Mouse (Mus musculus): ENCODE measurements around the gene Dync1li1. TPM values are rescaled to one million over a fixed set of nuclear protein-coding genes. Genes with fewer than 3 reads are reported as not detected.
"Not testable (repeated sequence)": the region's sequence is repeated elsewhere in the genome, so short reads cannot be mapped to it uniquely, and the experiment has no call there.

Dync1li1 gene
- polyA plus RNA-seq, 1 experiment from 2014 or later, result 44.5 TPM

DNA sequence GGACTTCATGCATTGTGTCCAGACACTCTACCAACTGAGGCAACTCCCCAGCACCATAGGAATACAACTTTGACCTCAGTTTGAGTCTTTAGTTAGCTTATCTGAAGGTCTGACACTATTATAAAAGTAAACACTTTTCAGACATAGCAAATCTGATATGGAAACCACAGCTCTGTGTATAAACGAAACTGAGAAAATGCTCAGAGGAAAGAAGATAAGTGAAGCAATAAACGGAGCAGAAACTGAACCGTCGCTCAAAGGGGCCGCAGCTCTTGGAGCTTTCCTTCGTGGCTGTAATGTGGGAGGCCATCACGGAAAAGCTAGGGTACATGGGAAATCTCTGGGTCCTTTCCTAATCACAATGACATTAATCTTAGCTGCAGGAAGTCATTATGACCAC is 2.3 kb upstream of the Dync1li1 start:
- H3K9ac ChIP-seq (replicated peaks; ENCODE audit: low read depth), result no peak overlapping the region
- no peaks in the 10 kb centered on the region for H3K9me3 ChIP-seq (ENCODE audit: low read length)
- no peak for DNase-seq (ENCODE audit: low spot score)
- no peak overlapping the region for H3K4me3 ChIP-seq (ENCODE audit: low read depth, low read length)
- 52% methylated on average over 7 of the region's 7 CpGs for WGBS
- no peak for TF ChIP-seq EP300 (IDR thresholded peaks at IDR 0.05)
- TF ChIP-seq CTCF (IDR thresholded peaks at IDR 0.05), result no peak
- no peaks in the 10 kb centered on the region for H3K27me3 ChIP-seq (replicated peaks; ENCODE audit: insufficient read depth, low read length)
- ATAC-seq, result no peak
- no peaks in the 10 kb centered on the region for H3K36me3 ChIP-seq (ENCODE audit: insufficient read depth, low read length)
- H3K4me1 ChIP-seq (ENCODE audit: insufficient read depth, low read depth, low read length), result no peaks in the 10 kb centered on the region
- no peak overlapping the region for H3K4me2 ChIP-seq (replicated peaks; ENCODE audit: low read depth, low read length)
- H3K27ac ChIP-seq (ENCODE audit: low read length), result no peak overlapping the region

DNA sequence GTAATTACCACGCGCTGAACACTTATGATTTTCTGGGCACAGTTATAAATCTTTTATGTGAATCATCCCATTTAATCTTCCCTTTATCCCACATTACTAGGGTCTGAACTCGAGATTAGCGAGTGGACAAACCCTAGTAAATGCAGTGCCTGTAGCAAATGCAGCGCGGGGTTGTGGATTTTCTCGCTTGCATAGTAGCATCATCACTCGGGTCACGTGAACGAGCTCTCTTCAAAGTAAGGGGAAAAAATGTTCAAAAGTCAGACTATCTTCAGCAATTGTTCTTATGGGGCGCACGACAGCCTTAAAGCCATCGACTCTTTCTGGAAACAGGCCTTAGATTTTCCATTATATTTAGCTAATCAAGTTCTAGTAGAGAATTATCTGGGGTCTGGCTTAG is 951 bp upstream of the Dync1li1 start:
- Histone ChIP-seq H3K4me3 (ENCODE audit: low read depth, low read length) (peak overlapping the region; percentile 96; the same call in 1 of the 2 replicates), H3K9me3 (ENCODE audit: low read length) (no peaks in the 10 kb centered on the region), H3K4me1 (ENCODE audit: insufficient read depth, low read depth, low read length) (no peaks in the 10 kb centered on the region), H3K27me3 (replicated peaks; ENCODE audit: insufficient read depth, low read length) (no peaks in the 10 kb centered on the region), H3K4me2 (replicated peaks; ENCODE audit: low read depth, low read length) (peak overlapping the region; percentile 73), H3K27ac (ENCODE audit: low read length) (no peak overlapping the region), H3K9ac (replicated peaks; ENCODE audit: low read depth) (peak overlapping the region; percentile 93; the same call in 1 of the 2 replicates), H3K36me3 (ENCODE audit: insufficient read depth, low read length) (peaks cover 3% of the 10 kb centered on the region; the same call in 1 of the 2 replicates)
- TF ChIP-seq CTCF (IDR thresholded peaks at IDR 0.05) (no peak), EP300 (IDR thresholded peaks at IDR 0.05) (no peak)
- WGBS, result 71% methylated on average over 13 of the region's 13 CpGs
- ATAC-seq (no peak), DNase-seq (ENCODE audit: low spot score) (no peak)

DNA sequence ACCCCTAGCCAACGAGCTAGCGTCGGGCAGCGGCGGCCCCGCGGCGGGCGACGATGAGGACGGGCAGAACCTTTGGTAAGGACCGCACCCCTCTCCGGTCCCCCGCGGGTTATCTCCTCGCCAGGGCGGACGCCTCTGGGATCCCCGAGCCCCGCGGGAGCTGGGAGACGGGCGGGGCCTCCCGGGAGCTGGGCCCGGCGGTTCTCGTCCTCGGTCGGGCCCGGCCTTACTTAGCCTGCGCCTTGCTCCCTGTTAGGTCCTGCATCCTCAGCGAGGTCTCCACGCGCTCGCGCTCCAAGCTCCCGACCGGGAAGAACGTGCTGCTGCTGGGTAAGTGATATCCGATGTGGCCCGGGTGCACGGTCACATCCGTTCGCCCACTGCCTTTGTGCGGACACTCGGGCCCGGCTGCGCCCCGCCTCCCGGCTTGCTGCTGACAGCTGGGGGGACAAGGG is 390 bp downstream of the Dync1li1 start:
- Histone ChIP-seq H3K4me2 (replicated peaks; ENCODE audit: low read depth, low read length) (peak overlapping the region; percentile 73), H3K27ac (ENCODE audit: low read length) (peak overlapping the region; percentile 90), H3K9me3 (ENCODE audit: low read length) (no peaks in the 10 kb centered on the region), H3K27me3 (replicated peaks; ENCODE audit: insufficient read depth, low read length) (no peaks in the 10 kb centered on the region), H3K9ac (replicated peaks; ENCODE audit: low read depth) (peak overlapping the region; percentile 93), H3K4me1 (ENCODE audit: insufficient read depth, low read depth, low read length) (no peaks in the 10 kb centered on the region), H3K4me3 (ENCODE audit: low read depth, low read length) (peak overlapping the region; percentile 96), H3K36me3 (ENCODE audit: insufficient read depth, low read length) (peaks cover 3% of the 10 kb centered on the region; the same call in 1 of the 2 replicates)
- WGBS, result under 1% methylated on average over 41 of the region's 50 CpGs
- ATAC-seq (peak; percentile 64), DNase-seq (ENCODE audit: low spot score) (peak; percentile 56)
- TF ChIP-seq CTCF (IDR thresholded peaks at IDR 0.05) (no peak), EP300 (IDR thresholded peaks at IDR 0.05) (no peak)

DNA sequence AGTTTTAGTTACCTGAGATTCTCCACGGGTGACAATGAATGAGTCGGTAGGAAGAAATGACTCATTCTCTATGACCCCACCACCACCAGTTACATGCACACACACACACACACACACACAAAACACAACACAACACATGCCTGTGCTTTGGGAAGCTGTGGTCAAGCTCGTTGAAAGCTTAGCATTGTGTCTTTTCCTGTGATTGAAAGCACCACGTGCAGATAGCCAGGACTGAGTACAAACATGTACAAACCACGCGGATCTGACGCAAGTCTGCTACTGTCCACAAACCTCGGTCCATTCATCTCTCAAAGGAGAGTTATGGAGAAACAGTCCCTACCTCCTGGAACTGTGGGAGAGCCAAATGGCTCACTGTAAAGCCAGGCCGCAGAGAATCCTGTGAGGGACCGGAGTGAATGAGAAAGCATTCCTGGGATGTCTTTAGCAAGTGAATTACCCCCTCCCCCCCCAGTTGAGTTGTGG is 1.6 kb downstream of the Dync1li1 start:
- H3K36me3 ChIP-seq (ENCODE audit: insufficient read depth, low read length), result peaks cover 10% of the 10 kb centered on the region; the same call in 1 of the 2 replicates
- DNase-seq (ENCODE audit: low spot score), result peak; percentile 81
- WGBS, result 7% methylated on average over 10 of the region's 10 CpGs
- no peaks in the 10 kb centered on the region for H3K4me1 ChIP-seq (ENCODE audit: insufficient read depth, low read depth, low read length)
- peak; percentile 31 for ATAC-seq
- H3K4me3 ChIP-seq (ENCODE audit: low read depth, low read length), result 0 out of 2 replicates have a peak overlapping the region, but pooled peaks have one; percentile 96
- no peak for TF ChIP-seq EP300 (IDR thresholded peaks at IDR 0.05)
- no peaks in the 10 kb centered on the region for H3K9me3 ChIP-seq (ENCODE audit: low read length)
- H3K27ac ChIP-seq (ENCODE audit: low read length), result no peak overlapping the region
- no peak overlapping the region for H3K9ac ChIP-seq (replicated peaks; ENCODE audit: low read depth)
- H3K4me2 ChIP-seq (replicated peaks; ENCODE audit: low read depth, low read length), result peak overlapping the region; percentile 73; the same call in 1 of the 2 replicates
- H3K27me3 ChIP-seq (replicated peaks; ENCODE audit: insufficient read depth, low read length), result no peaks in the 10 kb centered on the region

DNA sequence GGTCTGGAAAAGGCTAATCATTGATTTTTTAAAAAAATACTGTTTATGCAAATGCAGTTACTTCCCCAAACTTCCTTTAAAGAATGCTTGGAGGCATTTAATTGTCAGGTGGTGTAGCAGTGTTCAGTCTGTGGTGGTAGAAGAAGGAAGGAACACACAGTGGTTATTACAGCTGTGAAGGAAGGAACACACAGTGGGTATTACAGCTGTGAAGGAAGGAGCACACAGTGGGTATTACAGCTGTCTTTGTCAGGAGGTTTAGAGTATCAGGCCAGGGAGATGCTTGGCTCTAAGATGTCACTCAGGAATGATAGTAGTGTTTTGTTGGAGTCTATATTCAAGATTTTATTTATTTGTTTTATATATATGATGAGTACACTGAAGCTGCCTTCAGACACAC is 2.5 kb downstream of the Dync1li1 start:
- Histone ChIP-seq H3K36me3 (ENCODE audit: insufficient read depth, low read length) (peaks cover 10% of the 10 kb centered on the region; the same call in 1 of the 2 replicates), H3K27me3 (replicated peaks; ENCODE audit: insufficient read depth, low read length) (no peaks in the 10 kb centered on the region), H3K4me1 (ENCODE audit: insufficient read depth, low read depth, low read length) (no peaks in the 10 kb centered on the region), H3K4me2 (replicated peaks; ENCODE audit: low read depth, low read length) (no peak overlapping the region), H3K9ac (replicated peaks; ENCODE audit: low read depth) (no peak overlapping the region), H3K27ac (ENCODE audit: low read length) (no peak overlapping the region), H3K4me3 (ENCODE audit: low read depth, low read length) (no peak overlapping the region), H3K9me3 (ENCODE audit: low read length) (no peaks in the 10 kb centered on the region)
- DNase-seq (ENCODE audit: low spot score) (no peak), ATAC-seq (no peak)
- TF ChIP-seq EP300 (IDR thresholded peaks at IDR 0.05) (no peak), CTCF (IDR thresholded peaks at IDR 0.05) (no peak)

DNA sequence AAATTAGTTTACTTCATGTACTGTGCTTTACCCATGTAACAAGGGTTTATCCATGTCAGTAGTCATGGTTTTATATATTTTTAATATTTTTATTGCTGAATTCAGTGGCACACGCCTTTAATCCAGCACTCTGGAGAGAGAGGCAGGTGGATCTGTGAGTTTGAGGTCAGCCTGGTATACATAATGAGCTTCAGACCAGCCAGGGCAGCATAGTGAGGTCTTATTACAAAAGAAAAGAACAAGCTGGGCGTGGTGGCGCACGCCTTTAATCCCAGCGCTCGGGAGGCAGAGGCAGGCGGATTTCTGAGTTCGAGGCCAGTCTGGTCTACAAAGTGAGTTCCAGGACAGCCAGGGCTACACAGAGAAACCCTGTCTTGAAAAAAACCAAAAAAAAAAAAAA is 7.1 kb downstream of the Dync1li1 start:
- H3K36me3 ChIP-seq (ENCODE audit: insufficient read depth, low read length); H3K27me3 ChIP-seq (replicated peaks; ENCODE audit: insufficient read depth, low read length); H3K4me2 ChIP-seq (replicated peaks; ENCODE audit: low read depth, low read length); H3K27ac ChIP-seq (ENCODE audit: low read length); H3K9me3 ChIP-seq (ENCODE audit: low read length); ATAC-seq; H3K4me1 ChIP-seq (ENCODE audit: insufficient read depth, low read depth, low read length); H3K9ac ChIP-seq (replicated peaks; ENCODE audit: low read depth); DNase-seq (ENCODE audit: low spot score); H3K4me3 ChIP-seq (ENCODE audit: low read depth, low read length): not testable (repeated sequence)
- 96% methylated on average over 7 of the region's 8 CpGs for WGBS

DNA sequence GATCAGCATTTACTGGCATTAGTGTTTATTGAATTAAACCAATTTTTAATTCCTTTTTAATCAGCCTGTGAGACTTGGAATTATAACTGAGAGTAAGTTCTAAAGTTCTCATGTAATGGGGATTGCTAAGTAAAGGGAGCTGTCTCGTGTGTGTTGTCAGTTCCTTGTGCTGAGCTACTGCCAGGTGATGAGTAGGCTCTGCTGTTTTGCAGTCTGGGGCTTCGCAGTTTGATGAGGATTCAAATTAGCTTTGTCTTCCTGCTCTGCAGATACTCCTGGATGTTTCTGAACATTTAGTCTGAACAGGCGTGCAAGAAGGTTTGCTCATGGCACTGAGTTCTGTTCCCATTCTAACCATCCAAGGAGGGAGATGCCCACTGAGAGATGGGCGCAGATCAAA is 8.5 kb downstream of the Dync1li1 start:
- no peaks in the 10 kb centered on the region for H3K9me3 ChIP-seq (ENCODE audit: low read length)
- no peak for ATAC-seq
- no peak overlapping the region for H3K4me3 ChIP-seq (ENCODE audit: low read depth, low read length)
- peaks cover 10% of the 10 kb centered on the region; the same call in 1 of the 2 replicates for H3K36me3 ChIP-seq (ENCODE audit: insufficient read depth, low read length)
- 95% methylated on average over 4 of the region's 4 CpGs for WGBS
- H3K27me3 ChIP-seq (replicated peaks; ENCODE audit: insufficient read depth, low read length), result no peaks in the 10 kb centered on the region
- TF ChIP-seq EP300 (IDR thresholded peaks at IDR 0.05) (no peak), CTCF (IDR thresholded peaks at IDR 0.05) (no peak)
- H3K4me2 ChIP-seq (replicated peaks; ENCODE audit: low read depth, low read length), result no peak overlapping the region
- DNase-seq (ENCODE audit: low spot score), result no peak
- H3K9ac ChIP-seq (replicated peaks; ENCODE audit: low read depth), result no peak overlapping the region
- no peak overlapping the region for H3K27ac ChIP-seq (ENCODE audit: low read length)
- no peaks in the 10 kb centered on the region for H3K4me1 ChIP-seq (ENCODE audit: insufficient read depth, low read depth, low read length)
